Mouse (Mus musculus) left cerebral cortex, adult 8-10 months (tissue): Measurements from ENCODE around the gene Ntmt1. TPM values are rescaled to one million over a fixed set of nuclear protein-coding genes. Genes with fewer than 3 reads are reported as not detected.
A peak's percentile ranks its signal among the peaks of the same experiment; 100 is the strongest.

ENCODE experiments used
- DNase-seq, 2 experiments: peaks; one replicate each; pipeline ENCODE4 v3.0.0; 2022; ENCODE audit warnings: low spot score in 2 of 2
- total RNA-seq, 4 experiments: library from RNA; stranded (reverse); gene quantifications; 2 replicates each; pipeline ENCODE4 v1.2.4; 2022

Ntmt1 gene
- total RNA-seq, 4 experiments from 2014 or later, result 30.5 to 38.9 (median 34.4) TPM

GRCm38 (mm10) chr2:30864968-30865381, 57.3 kb downstream of the Ntmt1 start:
- DNase-seq, result no peak

GRCm38 (mm10) chr2:30865426-30865825, 57.8 kb downstream of the Ntmt1 start:
- DNase-seq, result no peak

- DNase-seq, result peak in 1 of 2 experiments; percentile 34
Observed at GRCm38 (mm10) chr2:30870863-30871262, 63.2 kb downstream of the Ntmt1 start.

Other genes starting within 250 kb of the Ntmt1 start
- gene Cstad, start 212.8 kb upstream of the Ntmt1 start, total RNA-seq, result 1 to 10 TPM; 6.1 to 8.8 (median 8.0) TPM
- gene 1700001O22Rik, start 4.2 kb upstream of the Ntmt1 start, total RNA-seq, result 1 to 10 TPM; 7.7 to 9.5 (median 9.3) TPM
- gene Asb6, start 22.5 kb downstream of the Ntmt1 start, total RNA-seq, result 10 to 100 TPM; 29.6 to 41.9 (median 38.2) TPM
- 1 to 10 TPM; 2.1 to 3.1 (median 2.9) TPM for gene Prrx2, start 27.1 kb downstream of the Ntmt1 start, total RNA-seq
- 1 to 10 TPM; 4.3 to 7.3 (median 6.9) TPM for gene Ptges, start 122.0 kb downstream of the Ntmt1 start, total RNA-seq
- 10 to 100 TPM; 25.8 to 29.1 (median 28.0) TPM for gene Tor1b, start 145.1 kb downstream of the Ntmt1 start, total RNA-seq
- 10 to 100 TPM; 34.4 to 45.2 (median 37.9) TPM for gene Tor1a, start 160.1 kb downstream of the Ntmt1 start, total RNA-seq
- 10 to 100 TPM; 63.7 to 79.7 (median 70.2) TPM for gene BC005624, start 174.4 kb downstream of the Ntmt1 start, total RNA-seq
- 10 to 100 TPM; 73.0 to 84.0 (median 79.6) TPM for gene Usp20, start 174.5 kb downstream of the Ntmt1 start, total RNA-seq